Mouse (Mus musculus): ENCODE measurements around the gene St8sia6. TPM values are rescaled to one million over a fixed set of nuclear protein-coding genes. Genes with fewer than 3 reads are reported as not detected.

St8sia6 gene
- total RNA-seq (2023) = 1.2 and 2.2 TPM in 2 replicates

GRCm38 (mm10) chr2:13793969-13794363 lies at the start of gene St8sia6:
Gene St8sia6 (minus strand): TSS chr2:13794064.

Other genes with a start within 250 kb of the St8sia6 start
- 9.8 and 10.1 TPM in 2 replicates for gene Trdmt1, start 249.4 kb downstream of the St8sia6 start, total RNA-seq (2023)
- gene Vim, start 220.1 kb downstream of the St8sia6 start, total RNA-seq (2023) = 1,550 and 1,716 TPM in 2 replicates